Mouse (Mus musculus) midbrain, postnatal 0 days (tissue): ENCODE measurements around the gene Kng1. TPM values are rescaled to one million over a fixed set of nuclear protein-coding genes. Genes with fewer than 3 reads are reported as not detected.

Experiments
- ATAC-seq: fragments of 200-750 bp; cut with Nextera tagmentation; 2 replicates; pipeline ENCODE4 v1.8.0; 2017; ENCODE audit warnings: moderate number of reproducible peaks, mild to moderate bottlenecking, moderate TSS enrichment, moderate library complexity; ENCODE audit not compliant: low FRiP score
- DNase-seq: peaks from one replicate; pipeline ENCODE4 v3.0.0-alpha.2; 2015; ENCODE audit warnings: low spot score
- H3K27ac ChIP-seq: fragments of 300-500 bp; sonication (generic); 2 replicates; pipeline ENCODE4 v1.5.1; 2014; ENCODE audit warnings: low read depth, mild to moderate bottlenecking, low read length, mixed read lengths
- H3K27me3 ChIP-seq: fragments of 300-500 bp; sonication (generic); 2 replicates; pipeline ENCODE4 v1.6.1; 2014; ENCODE audit warnings: low read length, control low read depth, mixed read lengths; ENCODE audit not compliant: insufficient read depth
- H3K36me3 ChIP-seq: fragments of 300-500 bp; sonication (generic); 2 replicates; pipeline ENCODE4 v1.6.1; 2014; ENCODE audit warnings: low read length, control low read depth, mixed read lengths; ENCODE audit not compliant: insufficient read depth
- H3K4me1 ChIP-seq: fragments of 300-500 bp; sonication (generic); 2 replicates; pipeline ENCODE4 v1.6.1; 2014; ENCODE audit warnings: mild to moderate bottlenecking, control low read depth, antibody characterized with exemption, low read length, mixed read lengths; ENCODE audit not compliant: insufficient read depth
- H3K4me2 ChIP-seq: fragments of 300-500 bp; sonication (generic); 2 replicates; pipeline ENCODE4 v1.6.1; 2014; ENCODE audit warnings: low read depth, mild to moderate bottlenecking, low read length, mixed read lengths; ENCODE audit not compliant: poor library complexity, severe bottlenecking
- H3K4me3 ChIP-seq: fragments of 300-500 bp; sonication (generic); 2 replicates; pipeline ENCODE4 v1.5.1; 2014; ENCODE audit warnings: low read depth, mild to moderate bottlenecking, low read length, moderate library complexity
- H3K9ac ChIP-seq: fragments of 300-500 bp; sonication (generic); replicated peaks from 2 replicates; pipeline ENCODE4 v1.6.1; 2014; ENCODE audit warnings: mild to moderate bottlenecking, low read length, moderate library complexity, mixed read lengths; ENCODE audit not compliant: poor library complexity, severe bottlenecking
- H3K9me3 ChIP-seq: fragments of 300-500 bp; sonication (generic); 2 replicates; pipeline ENCODE4 v1.6.1; 2016; ENCODE audit warnings: low read length, control low read depth
- CTCF ChIP-seq: IDR thresholded peaks from 2 replicates; pipeline ENCODE4 v1.5.1; 2016; ENCODE audit warnings: antibody characterized with exemption, mild to moderate bottlenecking
- WGBS: fragments of 180-500 bp; shearing (Covaris S2); extraction: QIAGEN DNeasy Blood & Tissue Kit; methylation state at CpG from one replicate; pipeline ENCODE4 v1.1.7; 2014; 5-methylcytosine and 5-hydroxymethylcytosine counted together
- polyA plus RNA-seq: library from polyadenylated mRNA; unstranded; fragments of >200 nt; fragmentation: Nextera tagmentation; extraction: Ambion mirVana; gene quantifications from 2 replicates; pipeline ENCODE4 v1.2.1, GENCODE M21; 2015
- total RNA-seq: library from RNA; depleted of rRNA; stranded (reverse); fragments of >200 nt; gene quantifications from 2 replicates; pipeline ENCODE4 v1.2.3, GENCODE M21; 2014

Gene Kng1
- total and polyA plus RNA-seq, 2 experiments from 2014 or later: not detected

DNA sequence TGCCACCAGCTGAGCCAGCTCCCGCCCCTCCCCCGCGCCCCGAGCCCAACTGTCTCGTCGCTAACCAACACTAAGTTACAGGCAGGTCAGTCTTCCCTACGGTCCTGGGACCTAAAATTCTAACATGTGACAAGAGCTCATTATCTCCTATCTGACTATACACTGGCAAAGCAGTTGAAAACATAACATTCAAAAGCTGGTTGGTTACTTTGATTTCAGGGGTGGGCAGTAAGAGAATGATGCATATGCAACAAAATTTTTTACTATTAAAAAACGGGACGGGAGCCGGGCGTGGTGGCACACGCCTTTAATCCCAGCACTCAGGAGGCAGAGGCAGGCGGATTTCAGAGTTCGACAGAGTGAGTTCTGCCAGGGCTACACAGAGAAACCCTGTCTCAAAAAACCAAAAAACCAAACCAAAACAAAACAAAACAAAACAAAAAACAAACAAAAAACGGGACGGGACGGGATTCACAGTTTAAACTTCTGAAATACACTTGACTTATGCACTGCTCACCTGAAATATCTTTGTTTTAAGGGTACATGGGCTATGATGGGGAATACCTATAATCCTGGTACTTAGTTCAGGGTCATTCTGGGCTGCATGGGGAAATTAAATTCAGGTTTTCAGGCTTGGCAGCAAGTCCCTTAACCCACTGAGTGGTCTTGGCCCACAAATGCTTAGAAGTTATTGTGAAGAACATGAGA is 45.5 kb downstream of the Kng1 start:
- no peak for TF ChIP-seq CTCF
- Histone ChIP-seq H3K27me3 (peaks cover 6% of the 10 kb centered on the region), H3K4me2 (peak overlapping the region; percentile 35), H3K9me3 (no peaks in the 10 kb centered on the region), H3K9ac (no peak overlapping the region), H3K4me1 (no peaks in the 10 kb centered on the region), H3K4me3 (no peak overlapping the region), H3K27ac (no peak overlapping the region), H3K36me3 (no peaks in the 10 kb centered on the region)
- ATAC-seq: no peak
- no peak for DNase-seq
- WGBS: 45% methylated on average over 17 of the region's 17 CpGs

GRCm38 (mm10) chr16:23103841-23104240 is 46.2 kb downstream of the Kng1 start:
- Histone ChIP-seq H3K36me3 (no peaks in the 10 kb centered on the region), H3K4me3 (no peak overlapping the region), H3K4me1 (no peaks in the 10 kb centered on the region), H3K4me2 (no peak overlapping the region), H3K9ac (no peak overlapping the region), H3K27ac (no peak overlapping the region), H3K27me3 (peaks cover 6% of the 10 kb centered on the region), H3K9me3 (no peaks in the 10 kb centered on the region)
- no peak for TF ChIP-seq CTCF
- DNase-seq (no peak), ATAC-seq (no peak)
- 52% methylated on average over 2 of the region's 2 CpGs for WGBS

DNA sequence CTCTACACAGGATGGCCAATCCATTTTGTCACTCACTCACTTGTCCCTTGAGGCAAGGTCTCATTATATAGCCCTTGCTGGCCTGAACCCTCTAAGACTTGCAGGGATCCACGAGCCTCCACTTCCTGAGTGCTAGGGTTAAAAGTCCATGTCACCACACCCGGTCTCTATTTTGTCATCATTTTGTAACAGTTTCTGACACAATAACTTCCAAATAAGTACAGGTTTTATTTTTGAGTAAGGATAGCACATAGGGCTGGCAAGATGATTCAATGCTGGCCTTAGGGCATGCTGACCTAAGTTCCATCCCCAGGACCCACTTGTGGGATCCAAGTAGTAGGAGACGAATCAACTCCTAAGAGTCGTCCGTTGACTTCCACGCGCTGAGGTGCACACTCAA is 48.5 kb downstream of the Kng1 start:
- no peak overlapping the region for H3K4me3 ChIP-seq
- H3K4me2 ChIP-seq: no peak overlapping the region
- no peaks in the 10 kb centered on the region for H3K9me3 ChIP-seq
- no peaks in the 10 kb centered on the region for H3K27me3 ChIP-seq
- H3K9ac ChIP-seq: no peak overlapping the region
- H3K27ac ChIP-seq: no peak overlapping the region
- TF ChIP-seq CTCF: no peak
- DNase-seq (no peak), ATAC-seq (no peak)
- WGBS: 79% methylated on average over 7 of the region's 7 CpGs
- H3K4me1 ChIP-seq: no peaks in the 10 kb centered on the region
- H3K36me3 ChIP-seq: peaks cover 8% of the 10 kb centered on the region

- Histone ChIP-seq H3K9ac (peak within 1 kb of the TSS; percentile 100), H3K4me2 (peak within 1 kb of the TSS; percentile 78), H3K4me3 (peak within 1 kb of the TSS; percentile 96), H3K36me3 (peaks cover 18% of the 10 kb centered on the region), H3K9me3 (no peaks in the 10 kb centered on the region), H3K4me1 (no peaks in the 10 kb centered on the region), H3K27me3 (no peaks in the 10 kb centered on the region), H3K27ac (peak within 1 kb of the TSS; percentile 100)
- DNase-seq (peak; percentile 96), ATAC-seq (peak; percentile 91)
- WGBS: under 1% methylated on average over 71 of the region's 71 CpGs
- TF ChIP-seq CTCF: peak; percentile 51
These were observed 49.7 kb downstream of the Kng1 start, which contains the start of gene Eif4a2 for GRCm38 (mm10) chr16:23107231-23107942. Gene Eif4a2 (plus strand): TSS chr16:23107444.

- Histone ChIP-seq H3K9me3 (no peaks in the 10 kb centered on the region), H3K36me3 (peaks cover 22% of the 10 kb centered on the region), H3K4me3 (peak overlapping the region; percentile 96), H3K4me1 (no peaks in the 10 kb centered on the region), H3K4me2 (peak overlapping the region; percentile 78), H3K27me3 (no peaks in the 10 kb centered on the region), H3K9ac (peak overlapping the region; percentile 100), H3K27ac (peak overlapping the region; percentile 100)
- WGBS: under 1% methylated on average over 52 of the region's 52 CpGs
- peak; percentile 92 for DNase-seq
- peak; percentile 93 for ATAC-seq
- no peak for TF ChIP-seq CTCF
These were observed 50.5 kb downstream of the Kng1 start for GRCm38 (mm10) chr16:23107946-23108759.
